Mouse (Mus musculus): ENCODE measurements around the gene Psapl1.

DNA sequence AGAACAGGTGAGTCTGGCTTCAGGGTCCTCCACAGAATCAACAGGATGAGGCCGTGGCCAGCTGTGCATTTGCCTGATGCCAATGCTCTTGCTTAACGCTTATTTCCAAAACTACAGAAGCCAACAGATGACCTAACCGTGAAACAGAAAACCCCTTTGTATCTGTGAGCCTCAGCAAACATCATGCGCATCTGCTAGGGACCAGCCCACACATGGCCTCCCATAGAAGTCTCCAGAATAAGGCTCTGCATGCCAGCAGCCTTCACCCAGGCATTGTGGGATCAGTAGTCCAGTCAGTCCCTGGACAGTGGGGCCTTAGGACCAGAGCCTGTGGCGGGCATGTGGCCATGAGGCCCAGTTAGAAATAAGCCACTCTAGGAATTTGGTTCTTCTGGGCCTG is 400 bp upstream of the Psapl1 start:
- no peak for TF ChIP-seq CTCF (IDR thresholded peaks at IDR 0.05)
- no peak for TF ChIP-seq EP300 (IDR thresholded peaks at IDR 0.05)

Data from lung, postnatal 0 days (tissue).